Mouse (Mus musculus) kidney, postnatal 14 days (tissue): ENCODE measurements around the gene Actr2.
"Not testable (repeated sequence)": the region's sequence is repeated elsewhere in the genome, so short reads cannot be mapped to it uniquely, and the experiment has no call there.

ENCODE experiments used
- DNase-seq: peaks from one replicate; pipeline ENCODE4 v3.0.0; 2022; ENCODE audit warnings: mixed read lengths

The Actr2 gene

GRCm38 (mm10) chr11:20043256-20043655 is 69.5 kb downstream of the Actr2 start:
- no peak for DNase-seq

- no peak for DNase-seq
These were observed 70.6 kb downstream of the Actr2 start for GRCm38 (mm10) chr11:20042106-20042505.

GRCm38 (mm10) chr11:20041164-20041920 is 71.4 kb downstream of the Actr2 start:
- DNase-seq: peak; percentile 40

- DNase-seq: peak; percentile 21
These were observed 74.0 kb downstream of the Actr2 start for GRCm38 (mm10) chr11:20038723-20039122.

- DNase-seq: no peak
These were observed 75.0 kb downstream of the Actr2 start for GRCm38 (mm10) chr11:20037739-20038138.

- DNase-seq: no peak
These were observed 76.7 kb downstream of the Actr2 start for GRCm38 (mm10) chr11:20035972-20036371.

GRCm38 (mm10) chr11:20035343-20035928 is 77.3 kb downstream of the Actr2 start:
- no peak for DNase-seq

GRCm38 (mm10) chr11:20034337-20034947 is 78.3 kb downstream of the Actr2 start:
- DNase-seq: no peak

- DNase-seq: peak; percentile 17
These were observed 79.1 kb downstream of the Actr2 start for GRCm38 (mm10) chr11:20033541-20034160.

- peak; percentile 18 for DNase-seq
These were observed 81.2 kb downstream of the Actr2 start for GRCm38 (mm10) chr11:20031536-20031935.

- DNase-seq: not testable (repeated sequence)
These were observed 81.7 kb downstream of the Actr2 start for GRCm38 (mm10) chr11:20030973-20031372.

GRCm38 (mm10) chr11:20029014-20029413 is 83.7 kb downstream of the Actr2 start:
- DNase-seq: no peak

- no peak for DNase-seq
These were observed 84.3 kb downstream of the Actr2 start for GRCm38 (mm10) chr11:20028396-20028795.

GRCm38 (mm10) chr11:20027719-20028118 is 85.0 kb downstream of the Actr2 start:
- peak; percentile 27 for DNase-seq

- peak; percentile 44 for DNase-seq
These were observed 86.8 kb downstream of the Actr2 start for GRCm38 (mm10) chr11:20025899-20026298.

- no peak for DNase-seq
These were observed 89.7 kb downstream of the Actr2 start for GRCm38 (mm10) chr11:20022911-20023482.

- DNase-seq: no peak
These were observed 90.3 kb downstream of the Actr2 start for GRCm38 (mm10) chr11:20022462-20022861.

GRCm38 (mm10) chr11:20020720-20021119 is 92.0 kb downstream of the Actr2 start:
- no peak for DNase-seq

GRCm38 (mm10) chr11:20018905-20019304 is 93.8 kb downstream of the Actr2 start:
- DNase-seq: no peak

GRCm38 (mm10) chr11:20017937-20018336 is 94.8 kb downstream of the Actr2 start:
- no peak for DNase-seq

GRCm38 (mm10) chr11:20013366-20013765 is 99.3 kb downstream of the Actr2 start:
- DNase-seq: no peak
